Mouse (Mus musculus) spleen, postnatal 4 days (tissue): ENCODE data around the gene Arntl.

Experiments used
- DNase-seq, 2 experiments: peaks; one replicate each; pipeline ENCODE4 v3.0.0; 2022; ENCODE audit warnings: low spot score in 2 of 2

Arntl gene

GRCm38 (mm10) chr7:113206644-113207470, at the start of gene Arntl:
Gene Arntl, plus strand, starts transcription at chr7:113207465.
- DNase-seq: peak; percentile 77 to 83

- DNase-seq: no peak
Observed at GRCm38 (mm10) chr7:113161077-113161698, 46.1 kb upstream of the Arntl start.

DNA sequence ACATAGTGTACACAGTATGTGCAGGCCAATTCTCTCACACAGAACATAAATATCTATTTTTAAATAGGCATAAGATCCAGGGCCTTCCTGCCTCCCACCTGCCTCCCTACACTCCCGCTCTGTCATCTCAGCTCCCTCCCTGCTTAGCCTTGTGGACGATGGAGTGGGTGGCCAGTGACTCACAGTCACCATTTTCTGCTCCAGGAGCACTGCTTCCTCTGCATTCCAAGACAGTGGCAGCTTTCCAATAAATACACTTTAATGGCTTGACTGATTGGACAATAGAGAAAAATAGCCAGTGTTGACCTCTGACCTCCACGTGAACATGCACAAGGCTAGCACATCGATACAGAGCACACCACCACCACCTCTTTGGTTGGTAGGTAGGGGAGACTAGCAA, 42.5 kb upstream of the Arntl start:
- no peak for DNase-seq

GRCm38 (mm10) chr7:113167092-113167491, 40.2 kb upstream of the Arntl start:
- no peak for DNase-seq

- DNase-seq: no peak
Observed at GRCm38 (mm10) chr7:113168609-113169008, 38.7 kb upstream of the Arntl start.

- DNase-seq: no peak
Observed at GRCm38 (mm10) chr7:113172425-113172824, 34.8 kb upstream of the Arntl start.

GRCm38 (mm10) chr7:113175481-113175880, 31.8 kb upstream of the Arntl start:
- no peak for DNase-seq

- no peak for DNase-seq
Observed at GRCm38 (mm10) chr7:113178073-113178472, 29.2 kb upstream of the Arntl start.

- no peak for DNase-seq
Observed at GRCm38 (mm10) chr7:113183787-113184186, 23.5 kb upstream of the Arntl start.

DNA sequence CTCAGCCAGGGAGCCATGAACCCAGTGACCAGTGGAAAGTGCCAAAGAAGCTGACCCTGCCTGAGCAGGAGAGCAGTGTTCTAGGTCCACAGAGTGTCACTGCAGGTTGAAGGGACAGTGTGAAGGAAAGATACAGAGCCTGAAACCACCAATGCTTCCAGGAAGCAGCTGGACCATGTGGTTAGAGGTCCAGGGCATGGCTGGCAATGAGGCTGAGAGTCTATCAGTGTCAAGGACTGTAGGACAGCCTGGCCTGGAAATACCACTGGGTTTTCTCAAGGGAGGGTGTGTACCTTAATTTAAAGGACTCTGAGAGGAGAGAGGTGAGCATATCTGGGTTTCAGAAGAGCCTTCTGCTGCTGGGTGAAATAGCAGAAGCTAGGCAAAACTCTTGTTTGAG, 22.2 kb upstream of the Arntl start:
- no peak for DNase-seq

GRCm38 (mm10) chr7:113186041-113186800, 21.0 kb upstream of the Arntl start:
- no peak for DNase-seq

DNA sequence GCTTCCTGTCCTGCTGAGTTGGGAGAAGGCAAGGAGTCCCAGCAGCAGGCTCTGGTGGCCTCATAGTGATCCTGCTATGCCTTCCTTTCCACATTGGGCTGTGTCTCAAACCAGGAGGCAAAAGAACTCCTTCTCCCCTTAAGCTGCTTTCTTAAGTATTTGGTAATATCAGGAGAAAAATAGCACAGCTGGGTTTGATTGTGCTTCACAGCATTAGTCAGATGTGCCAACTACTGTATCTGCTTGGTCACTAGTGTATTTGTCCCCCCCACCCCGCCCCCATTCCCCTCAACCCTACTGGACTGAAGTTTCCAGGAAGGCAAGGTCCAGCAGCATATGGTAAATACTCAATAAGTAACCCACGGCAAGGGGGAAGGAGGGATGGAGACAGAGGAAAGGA, 19.2 kb upstream of the Arntl start:
- DNase-seq: no peak

GRCm38 (mm10) chr7:113188566-113188965, 18.7 kb upstream of the Arntl start:
- no peak for DNase-seq

DNA sequence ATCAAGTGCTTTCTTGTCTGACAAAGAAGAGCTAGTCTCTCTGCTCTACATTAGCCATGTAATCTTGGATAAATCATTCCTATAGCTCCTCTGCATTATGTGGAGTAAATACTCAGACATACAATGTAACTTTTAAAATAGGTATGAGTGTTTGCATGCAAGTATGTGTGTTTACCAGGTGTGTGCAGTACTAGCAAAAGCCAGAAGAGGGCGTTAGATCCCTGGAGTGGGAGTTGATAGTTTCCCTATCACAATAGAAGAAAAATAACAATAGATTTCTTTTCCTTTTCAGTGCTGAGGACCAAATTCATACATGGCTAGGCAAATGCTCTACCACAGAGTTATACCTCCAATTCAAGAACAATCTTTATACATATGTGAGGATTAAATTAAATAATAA, 15.5 kb upstream of the Arntl start:
- no peak for DNase-seq

- DNase-seq: no peak
Observed at GRCm38 (mm10) chr7:113192714-113193365, 14.4 kb upstream of the Arntl start.

GRCm38 (mm10) chr7:113193872-113194271, 13.4 kb upstream of the Arntl start:
- DNase-seq: no peak

DNA sequence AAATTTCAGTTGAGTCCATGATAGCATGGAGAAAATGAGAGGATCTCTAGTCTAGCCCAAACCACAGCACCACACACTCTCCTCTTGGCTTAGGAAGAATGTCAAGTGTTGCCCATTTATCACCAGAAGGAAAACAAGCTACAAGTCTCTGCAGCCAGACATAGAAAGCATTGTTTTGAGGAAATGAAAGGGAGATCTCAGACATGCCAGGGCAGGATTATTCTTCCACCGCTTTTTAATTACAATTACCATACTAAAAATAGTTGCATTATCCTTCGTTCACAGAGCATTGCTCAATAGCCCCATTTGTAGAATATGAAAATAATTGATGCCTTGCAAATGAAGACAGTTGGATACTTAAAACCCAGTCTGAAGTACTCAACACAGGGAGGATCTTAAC, 12.0 kb upstream of the Arntl start:
- no peak for DNase-seq

DNA sequence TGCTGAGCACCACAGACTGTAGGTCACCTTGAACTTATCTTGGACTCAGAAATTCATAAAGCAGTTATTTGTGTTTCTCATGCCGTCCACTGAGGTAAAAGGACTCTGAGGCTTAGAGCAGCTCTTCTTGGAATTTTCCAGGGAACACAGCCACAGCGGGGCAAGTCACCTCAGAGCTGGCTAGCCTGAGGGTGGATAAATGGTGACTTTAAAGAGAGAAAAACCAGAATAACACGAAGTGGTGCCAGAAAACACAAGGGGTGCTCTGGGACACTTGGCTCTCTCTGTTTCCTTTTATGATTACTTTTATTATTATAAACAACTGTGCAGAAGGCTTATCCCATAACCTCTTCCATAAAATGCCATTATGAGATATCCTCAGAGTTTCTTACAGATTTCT, 11.1 kb upstream of the Arntl start:
- DNase-seq: no peak

- DNase-seq: no peak
Observed at GRCm38 (mm10) chr7:113197161-113197775, 10.0 kb upstream of the Arntl start.

- no peak for DNase-seq
Observed at GRCm38 (mm10) chr7:113201584-113201983, 5.7 kb upstream of the Arntl start.
